Mouse (Mus musculus) megakaryocyte, embryonic 14.5 days (primary cell): Measurements from ENCODE around the gene 1700123O20Rik.

Source experiments
- FLI1 ChIP-seq: IDR thresholded peaks from 2 replicates; pipeline ENCODE4 v1.6.1; 2012; ENCODE audit warnings: low read length, inconsistent platforms, mixed read lengths
- GATA1 ChIP-seq: IDR thresholded peaks from 3 replicates; pipeline ENCODE4 v1.6.1; 2012; ENCODE audit warnings: mixed read lengths, low read length, inconsistent platforms, borderline replicate concordance

DNA sequence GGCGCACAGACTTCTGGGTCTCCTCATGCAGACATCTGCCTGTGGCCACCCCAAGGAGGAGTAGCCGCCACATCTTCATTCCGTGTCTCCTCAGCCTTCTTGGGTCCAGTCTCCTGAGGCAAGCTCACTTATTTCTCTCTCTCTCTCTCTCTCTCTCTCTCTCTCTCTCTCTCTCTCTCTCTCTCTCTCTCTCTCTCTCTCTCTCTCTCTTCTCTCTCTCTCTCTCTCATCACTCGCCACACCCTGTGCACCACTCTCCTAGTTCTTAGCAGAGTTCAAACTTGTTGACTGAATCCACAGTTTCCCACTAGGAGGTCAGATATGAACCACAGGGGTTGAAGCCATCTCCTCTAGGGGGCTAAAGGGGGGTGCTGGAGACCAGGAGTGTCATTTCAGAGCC, 12.7 kb downstream of the 1700123O20Rik start, which contains the start of gene Gm29776:
- TF ChIP-seq FLI1 (no peak), GATA1 (no peak)
